Mouse (Mus musculus): ENCODE data around the gene 9530002B09Rik. TPM values are rescaled to one million over a fixed set of nuclear protein-coding genes. Genes with fewer than 3 reads are reported as not detected.

9530002B09Rik gene
- total RNA-seq (2017): not detected in 3 replicates

- no peak for ATAC-seq (replicated peaks; ENCODE audit: insufficient number of reproducible peaks, low FRiP score, low TSS enrichment, poor library complexity, severe bottlenecking)
Measured at GRCm38 (mm10) chr4:122688975-122689374, at the start of gene 9530002B09Rik. Gene 9530002B09Rik, plus strand, starts transcription at chr4:122689275.

Other genes with a start within 250 kb of the 9530002B09Rik start
- gene Ppt1, start 147.0 kb downstream of the 9530002B09Rik start, total RNA-seq (2017): 118 to 145 TPM (median 130 TPM) in 3 replicates
- gene Cap1, start 196.8 kb downstream of the 9530002B09Rik start, total RNA-seq (2017): 562 to 797 TPM (median 623 TPM) in 3 replicates

Measured in monocyte, adult 5-6 weeks (primary cell).